8 mouse cellular contexts compared by ENCODE assay signal in genomic region chr2:173738232-173738631, GRCm38 (mm10). TPM values are rescaled to one million over a fixed set of nuclear protein-coding genes. Genes with fewer than 3 reads are reported as not detected.
DNase-seq lines count a peak whose midpoint lies in the region; ATAC-seq and TF ChIP-seq lines count a peak whose summit lies in the region.

No protein-coding gene starts in this region.

- TF ChIP-seq CTCF in cerebellum, adult 2 months (IDR thresholded peaks at IDR 0.05; ENCODE audit: borderline replicate concordance, insufficient read depth, low read depth, low read length) = no peak
- TF ChIP-seq CTCF in liver, embryonic 14.5 days (IDR thresholded peaks at IDR 0.05; ENCODE audit: low read depth) = no peak

- H3K27me3 ChIP-seq in cerebellum, adult 2 months (ENCODE audit: control insufficient read depth, insufficient read depth, low read length) = no peaks in the 10 kb centered on the region
- H3K27me3 ChIP-seq in forebrain, embryonic 12.5 days = no peaks in the 10 kb centered on the region
- H3K27me3 ChIP-seq in liver, embryonic 14.5 days (ENCODE audit: control insufficient read depth, insufficient read depth, low read length) = no peaks in the 10 kb centered on the region

- H3K4me1 ChIP-seq in cerebellum, adult 2 months (ENCODE audit: control insufficient read depth, insufficient read depth, low read length) = peaks cover 12% of the 10 kb centered on the region
- peaks cover 20% of the 10 kb centered on the region for H3K4me1 ChIP-seq in forebrain, embryonic 12.5 days
- H3K4me1 ChIP-seq in liver, embryonic 14.5 days (replicated peaks; ENCODE audit: control insufficient read depth in 2 of 2, insufficient read depth in 2 of 2, low read length in 1 of 2) = peaks cover 8 to 22% of the 10 kb centered on the region in 2 experiments

- ATAC-seq in forebrain, embryonic 12.5 days (ENCODE audit: low FRiP score) = no peak
- no peak for ATAC-seq in liver, embryonic 14.5 days (ENCODE audit: insufficient read depth)

- peak overlapping the region; percentile 84 for H3K4me3 ChIP-seq in cerebellum, adult 2 months (replicated peaks; ENCODE audit: insufficient read depth, low read depth, low read length)
- H3K4me3 ChIP-seq in forebrain, embryonic 12.5 days (replicated peaks) = peak overlapping the region; percentile 85
- H3K4me3 ChIP-seq in liver, embryonic 14.5 days (ENCODE audit: insufficient read depth in 1 of 2, low read depth in 2 of 2, low read length in 2 of 2) = peak overlapping the region; percentile 71 to 83

- no peak for TF ChIP-seq POLR2A in cerebellum, adult 2 months (IDR thresholded peaks at IDR 0.05; ENCODE audit: borderline replicate concordance, insufficient read depth, low read length)

- TF ChIP-seq EP300 in liver, embryonic 14.5 days (IDR thresholded peaks at IDR 0.05; ENCODE audit: low read depth) = no peak

- peak overlapping the region; percentile 71 for H3K4me2 ChIP-seq in forebrain, embryonic 12.5 days
- peak overlapping the region; percentile 83 for H3K4me2 ChIP-seq in liver, embryonic 14.5 days (ENCODE audit: low read depth)

- H3K9ac ChIP-seq in forebrain, embryonic 12.5 days = peak overlapping the region; percentile 78
- peak overlapping the region; percentile 80 for H3K9ac ChIP-seq in liver, embryonic 14.5 days (replicated peaks)

- H3K27ac ChIP-seq in cerebellum, adult 2 months (ENCODE audit: insufficient read depth, low read length) = no peak overlapping the region
- no peak overlapping the region for H3K27ac ChIP-seq in forebrain, embryonic 12.5 days
- no peak overlapping the region; the same call in 1 of the 2 replicates for H3K27ac ChIP-seq in liver, embryonic 14.5 days

- 80% methylated on average over 9 of the region's 9 CpGs for WGBS in cerebellum, adult 2 months
- 89% methylated on average over 9 of the region's 9 CpGs for WGBS in forebrain, embryonic 12.5 days
- 28% methylated on average over 9 of the region's 9 CpGs for WGBS in liver, embryonic 14.5 days (ENCODE audit: insufficient replicate concordance)

- H3K9me3 ChIP-seq in forebrain, embryonic 12.5 days = no peaks in the 10 kb centered on the region
- H3K9me3 ChIP-seq in liver, embryonic 14.5 days (ENCODE audit: control insufficient read depth, low read length) = no peaks in the 10 kb centered on the region

- H3K36me3 ChIP-seq in forebrain, embryonic 12.5 days (replicated peaks) = peaks cover 9% of the 10 kb centered on the region; the same call in 1 of the 2 replicates
- no peaks in the 10 kb centered on the region for H3K36me3 ChIP-seq in liver, embryonic 14.5 days (replicated peaks; ENCODE audit: control insufficient read depth, insufficient read depth, low read depth)

- DNase-seq in cerebellum, adult 2 months = no peak
- no peak for DNase-seq in cerebellum, postnatal 10 days
- peak; percentile 30 for DNase-seq in 416B (ENCODE audit: low read depth)
- DNase-seq in liver, embryonic 14.5 days (ENCODE audit: low read depth in 3 of 3, low spot score in 3 of 3) = peak in 1 of 3 experiments; percentile 3
- DNase-seq in layer of hippocampus, adult 9-11 months = no peak
- no peak for DNase-seq in gastrocnemius, adult 8-10 months (ENCODE audit: low spot score in 2 of 2)
- DNase-seq in cerebellum, adult 8-10 months = no peak

RNA-seq across cellular contexts. Expression of gene Vapb, which starts 0.9 kb away (rescaled TPM):
- polyA plus RNA-seq in cerebellum, adult 2 months (2012; rRNA removed) = 58.5 and 70.6 TPM in 2 replicates
- polyA plus RNA-seq in forebrain, embryonic 12.5 days (2016; fragmentation: Nextera tagmentation; extraction: Ambion mirVana) = 11.0 and 13.8 TPM in 2 replicates
- 3.8 and 8.3 TPM in 2 replicates for polyA plus RNA-seq in liver, embryonic 14.5 days (2012; rRNA removed)
- polyA plus RNA-seq in liver, embryonic 14.5 days (2014; fragmentation: Nextera tagmentation; extraction: Ambion mirVana) = 4.2 and 5.8 TPM in 2 replicates
- 100 to 1,000 TPM; 158 to 197 (median 180) TPM for total RNA-seq in gastrocnemius, adult 8-10 months (2022)

RNA-seq across cellular contexts. Expression of gene 1700010B08Rik, which starts 19.0 kb away (rescaled TPM):
- not detected in 2 replicates for polyA plus RNA-seq in cerebellum, adult 2 months (2012; rRNA removed)
- polyA plus RNA-seq in forebrain, embryonic 12.5 days (2016; fragmentation: Nextera tagmentation; extraction: Ambion mirVana) = not detected in 2 replicates
- polyA plus RNA-seq in liver, embryonic 14.5 days (2012; rRNA removed) = not detected in 2 replicates
- polyA plus RNA-seq in liver, embryonic 14.5 days (2014; fragmentation: Nextera tagmentation; extraction: Ambion mirVana) = not detected in 2 replicates
- total RNA-seq in gastrocnemius, adult 8-10 months (2022) = not detected
